9 mouse cellular contexts compared by ENCODE assay signal in the genomic region with DNA sequence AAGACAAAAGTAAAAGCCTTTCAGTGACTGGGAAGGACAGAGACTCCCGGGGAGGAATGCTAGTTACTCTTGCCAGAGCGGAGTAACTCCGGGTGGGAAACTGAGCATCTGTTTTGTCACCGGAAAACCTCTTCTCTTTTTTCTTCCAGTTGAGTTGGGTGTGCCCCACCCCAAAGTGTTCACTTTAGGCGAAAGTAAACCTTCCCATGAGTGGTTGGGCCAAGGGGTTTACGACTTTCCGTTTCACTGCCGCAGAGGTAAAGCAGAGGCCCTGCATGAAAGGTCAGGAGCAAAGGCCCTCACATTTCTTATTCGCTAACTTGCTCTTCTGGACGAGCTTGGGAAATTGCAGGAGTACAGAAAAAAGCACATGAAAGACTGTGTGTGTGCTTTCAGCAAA.
A peak's percentile ranks its signal among the peaks of the same experiment; 100 is the strongest.
DNase-seq lines count a peak whose midpoint lies in the region; ATAC-seq and TF ChIP-seq lines count a peak whose summit lies in the region.
"Had no signal": no experiment of that assay in that cellular context is flagged by ENCODE, and none has a peak within 500 bp of the region (broad histone marks: within the 10 kb centered on the region; RNA-seq: fewer than 3 reads in every experiment).

No protein-coding gene starts in this region.

- H3K27me3 ChIP-seq in embryonic facial prominence, embryonic 11.5 days (ENCODE audit: control insufficient read depth, insufficient read depth, low read length), result peaks cover 8% of the 10 kb centered on the region; the same call in 1 of the 2 replicates
- H3K27me3 ChIP-seq in hindbrain, embryonic 13.5 days, result peaks cover 53% of the 10 kb centered on the region
- no peaks in the 10 kb centered on the region; the same call in 1 of the 2 replicates for H3K27me3 ChIP-seq in liver, postnatal 0 days (ENCODE audit: insufficient read depth, low read length)
- H3K27me3 ChIP-seq in neural tube, embryonic 14.5 days (ENCODE audit: control insufficient read depth, insufficient read depth, low read length), result no peaks in the 10 kb centered on the region; the same call in 1 of the 2 replicates

- no peak for TF ChIP-seq EP300 in liver, postnatal 0 days (IDR thresholded peaks at IDR 0.05; ENCODE audit: low read depth)

- peak; percentile 9 for DNase-seq in gastrocnemius, postnatal 10 days
- no peak for DNase-seq in gastrocnemius, adult 18-20 months (ENCODE audit: low spot score)
- no peak for DNase-seq in embryonic facial prominence, embryonic 11.5 days (ENCODE audit: low spot score)
- DNase-seq in liver, postnatal 0 days, result no peak
- no peak for DNase-seq in layer of hippocampus, postnatal 14 days (ENCODE audit: low spot score in 2 of 2)

- H3K4me3 ChIP-seq in embryonic facial prominence, embryonic 11.5 days (ENCODE audit: low read depth, low read length), result peak overlapping the region; percentile 51
- peak overlapping the region; percentile 52 for H3K4me3 ChIP-seq in hindbrain, embryonic 13.5 days
- H3K4me3 ChIP-seq in liver, postnatal 0 days (ENCODE audit: low read depth, low read length), result peak overlapping the region; percentile 55
- H3K4me3 ChIP-seq in neural tube, embryonic 14.5 days (ENCODE audit: low read depth, low read length), result peak overlapping the region; percentile 43

- TF ChIP-seq CTCF in liver, postnatal 0 days (IDR thresholded peaks at IDR 0.05; ENCODE audit: low read depth), result no peak

- ATAC-seq in embryonic facial prominence, embryonic 11.5 days (replicated peaks; ENCODE audit: insufficient number of reproducible peaks, low FRiP score, low TSS enrichment, low read depth), result no peak
- no peak for ATAC-seq in hindbrain, embryonic 13.5 days (ENCODE audit: low FRiP score)
- no peak for ATAC-seq in liver, postnatal 0 days
- no peak for ATAC-seq in neural tube, embryonic 14.5 days (ENCODE audit: low read depth)
- ATAC-seq in frontal cortex, adult (ENCODE audit: low TSS enrichment), result no peak

- no peak overlapping the region; the same call in 1 of the 2 replicates for H3K27ac ChIP-seq in embryonic facial prominence, embryonic 11.5 days (replicated peaks; ENCODE audit: low read depth, low read length)
- no peak overlapping the region; the same call in 1 of the 2 replicates for H3K27ac ChIP-seq in hindbrain, embryonic 13.5 days
- H3K27ac ChIP-seq in liver, postnatal 0 days (ENCODE audit: low read depth), result 0 out of 2 replicates have a peak overlapping the region, but pooled peaks have one; percentile 6
- no peak overlapping the region for H3K27ac ChIP-seq in neural tube, embryonic 14.5 days (ENCODE audit: low read depth, low read length)

- H3K36me3 ChIP-seq in embryonic facial prominence, embryonic 11.5 days (replicated peaks; ENCODE audit: control insufficient read depth, insufficient read depth, low read depth, low read length), result no peaks in the 10 kb centered on the region
- H3K36me3 ChIP-seq in hindbrain, embryonic 13.5 days, result no peaks in the 10 kb centered on the region
- no peaks in the 10 kb centered on the region for H3K36me3 ChIP-seq in liver, postnatal 0 days (replicated peaks; ENCODE audit: insufficient read depth, low read length)
- H3K36me3 ChIP-seq in neural tube, embryonic 14.5 days (ENCODE audit: control insufficient read depth, insufficient read depth, low read length), result no peaks in the 10 kb centered on the region
- H3K36me3 ChIP-seq: G1E had no signal

- H3K4me2 ChIP-seq in embryonic facial prominence, embryonic 11.5 days (ENCODE audit: low read depth, low read length), result peak overlapping the region; percentile 47
- H3K4me2 ChIP-seq in hindbrain, embryonic 13.5 days, result peak overlapping the region; percentile 66
- peak overlapping the region; percentile 67 for H3K4me2 ChIP-seq in liver, postnatal 0 days (ENCODE audit: low read depth, low read length)
- H3K4me2 ChIP-seq in neural tube, embryonic 14.5 days (ENCODE audit: low read depth, low read length), result peak overlapping the region; percentile 67

- no peaks in the 10 kb centered on the region for H3K9me3 ChIP-seq in embryonic facial prominence, embryonic 11.5 days (replicated peaks; ENCODE audit: control insufficient read depth, low read length)
- no peaks in the 10 kb centered on the region for H3K9me3 ChIP-seq in hindbrain, embryonic 13.5 days
- H3K9me3 ChIP-seq in liver, postnatal 0 days (ENCODE audit: low read length), result no peaks in the 10 kb centered on the region
- H3K9me3 ChIP-seq in neural tube, embryonic 14.5 days (ENCODE audit: control insufficient read depth, low read length), result no peaks in the 10 kb centered on the region
- H3K9me3 ChIP-seq: G1E had no signal

- peak overlapping the region; percentile 48 for H3K9ac ChIP-seq in embryonic facial prominence, embryonic 11.5 days (replicated peaks; ENCODE audit: low read length)
- H3K9ac ChIP-seq in hindbrain, embryonic 13.5 days, result peak overlapping the region; percentile 72
- H3K9ac ChIP-seq in liver, postnatal 0 days (replicated peaks), result no peak overlapping the region; the same call in 1 of the 2 replicates
- H3K9ac ChIP-seq in neural tube, embryonic 14.5 days (replicated peaks; ENCODE audit: low read depth, low read length), result 0 out of 2 replicates have a peak overlapping the region, but pooled peaks have one; percentile 28

- WGBS in embryonic facial prominence, embryonic 11.5 days, result 23% methylated on average over 10 of the region's 10 CpGs
- 18% methylated on average over 10 of the region's 10 CpGs for WGBS in hindbrain, embryonic 13.5 days
- 20% methylated on average over 10 of the region's 10 CpGs for WGBS in liver, postnatal 0 days (ENCODE audit: insufficient replicate concordance)
- 13% methylated on average over 10 of the region's 10 CpGs for WGBS in neural tube, embryonic 14.5 days

- no peaks in the 10 kb centered on the region for H3K4me1 ChIP-seq in embryonic facial prominence, embryonic 11.5 days (ENCODE audit: control insufficient read depth, insufficient read depth, low read length)
- peaks cover 9% of the 10 kb centered on the region for H3K4me1 ChIP-seq in hindbrain, embryonic 13.5 days (replicated peaks)
- no peaks in the 10 kb centered on the region for H3K4me1 ChIP-seq in liver, postnatal 0 days (ENCODE audit: insufficient read depth)
- no peaks in the 10 kb centered on the region for H3K4me1 ChIP-seq in neural tube, embryonic 14.5 days (ENCODE audit: control insufficient read depth, insufficient read depth, low read length)
